Mouse (Mus musculus) heart, adult 9 months (tissue): ENCODE results near the gene Yju2.

Source experiments
- DNase-seq, 2 experiments: peaks; one replicate each; pipeline ENCODE4 v3.0.0; 2022; ENCODE audit warnings: low spot score in 2 of 2

The Yju2 gene

GRCm38 (mm10) chr17:55959946-55960740 is 1.2 kb downstream of the Yju2 start:
- DNase-seq: no peak

- DNase-seq: no peak
These were observed 1.9 kb downstream of the Yju2 start for GRCm38 (mm10) chr17:55960791-55961190.

- no peak for DNase-seq
These were observed 2.7 kb downstream of the Yju2 start for GRCm38 (mm10) chr17:55961631-55962030.

- no peak for DNase-seq
These were observed 4.3 kb downstream of the Yju2 start for GRCm38 (mm10) chr17:55963171-55963570.

GRCm38 (mm10) chr17:55964496-55964895 is 5.6 kb downstream of the Yju2 start:
- DNase-seq: no peak

GRCm38 (mm10) chr17:55964996-55965395 is 6.1 kb downstream of the Yju2 start:
- no peak for DNase-seq

- no peak for DNase-seq
These were observed 8.3 kb downstream of the Yju2 start for GRCm38 (mm10) chr17:55967186-55967585.

GRCm38 (mm10) chr17:55968210-55968609 is 9.3 kb downstream of the Yju2 start:
- DNase-seq: peak in 1 of 2 experiments; percentile 51

- DNase-seq: no peak
These were observed 10.7 kb downstream of the Yju2 start for GRCm38 (mm10) chr17:55969560-55969959.

- no peak for DNase-seq
These were observed 11.3 kb downstream of the Yju2 start, which contains the start of gene Shd for GRCm38 (mm10) chr17:55969966-55970891. Shd (plus strand) TSS chr17:55970467.

- DNase-seq: no peak
These were observed 12.6 kb downstream of the Yju2 start for GRCm38 (mm10) chr17:55971453-55971852.

GRCm38 (mm10) chr17:55976255-55976862 is 17.5 kb downstream of the Yju2 start:
- DNase-seq: peak; percentile 39 to 62

- DNase-seq: no peak
These were observed 18.4 kb downstream of the Yju2 start for GRCm38 (mm10) chr17:55977301-55977700.

- DNase-seq: no peak
These were observed 27.4 kb downstream of the Yju2 start, which contains the start of gene Fsd1 for GRCm38 (mm10) chr17:55986030-55986961. Fsd1 (plus strand) TSS chr17:55986509.

- no peak for DNase-seq
These were observed 31.5 kb downstream of the Yju2 start for GRCm38 (mm10) chr17:55990278-55990898.

GRCm38 (mm10) chr17:55996007-55996406 is 37.1 kb downstream of the Yju2 start:
- no peak for DNase-seq

GRCm38 (mm10) chr17:55999794-56000499 is 41.0 kb downstream of the Yju2 start:
- no peak for DNase-seq

GRCm38 (mm10) chr17:56003000-56003399 is 44.1 kb downstream of the Yju2 start:
- no peak for DNase-seq

GRCm38 (mm10) chr17:56005415-56006061 is 46.6 kb downstream of the Yju2 start, which contains the start of the genes Stap2 and Mpnd:
Stap2 (minus strand) TSS chr17:56005584.
Mpnd (plus strand) TSS chr17:56005711.
- DNase-seq: peak; percentile 78 to 84
